Mouse (Mus musculus) intestine, embryonic 14.5 days (tissue): ENCODE data around the gene Morn3. TPM values are rescaled to one million over a fixed set of nuclear protein-coding genes. Genes with fewer than 3 reads are reported as not detected.

ENCODE experiments used
- ATAC-seq: fragments of 200-750 bp; cut with Nextera tagmentation; replicated peaks from 2 replicates; pipeline ENCODE4 v1.8.0; 2017; ENCODE audit warnings: low read depth, moderate number of reproducible peaks, moderate TSS enrichment, moderate library complexity; ENCODE audit not compliant: low FRiP score, low TSS enrichment
- DNase-seq: peaks from one replicate; pipeline ENCODE4 v3.0.0-alpha.2; 2018; ENCODE audit warnings: low spot score
- H3K27ac ChIP-seq: fragments of 300-500 bp; sonication (generic); 2 replicates; pipeline ENCODE4 v1.5.1; 2014; ENCODE audit warnings: low read depth, mild to moderate bottlenecking, control low read depth
- H3K27me3 ChIP-seq: fragments of 300-500 bp; sonication (generic); replicated peaks from 2 replicates; pipeline ENCODE4 v1.6.1; 2014; ENCODE audit warnings: low read length, control low read depth; ENCODE audit not compliant: control insufficient read depth, insufficient read depth
- H3K36me3 ChIP-seq: fragments of 300-500 bp; sonication (generic); 2 replicates; pipeline ENCODE4 v1.6.1; 2014; ENCODE audit warnings: low read length, control low read depth; ENCODE audit not compliant: control insufficient read depth, insufficient read depth
- H3K4me1 ChIP-seq: fragments of 300-500 bp; sonication (generic); replicated peaks from 2 replicates; pipeline ENCODE4 v1.6.1; 2014; ENCODE audit warnings: low read length, control low read depth, mixed read lengths; ENCODE audit not compliant: control insufficient read depth, insufficient read depth
- H3K4me2 ChIP-seq: fragments of 300-500 bp; sonication (generic); 2 replicates; pipeline ENCODE4 v1.6.1; 2014; ENCODE audit warnings: low read length
- H3K4me3 ChIP-seq: fragments of 300-500 bp; sonication (generic); 2 replicates; pipeline ENCODE4 v1.5.1; 2014; ENCODE audit warnings: low read depth, low read length, control low read depth, mixed read lengths
- H3K9ac ChIP-seq: fragments of 300-500 bp; sonication (generic); 2 replicates; pipeline ENCODE4 v1.6.1; 2014; ENCODE audit warnings: mild to moderate bottlenecking, low read length
- H3K9me3 ChIP-seq: fragments of 300-500 bp; sonication (generic); 2 replicates; pipeline ENCODE4 v1.6.1; 2016; ENCODE audit warnings: low read length, control low read depth; ENCODE audit not compliant: control insufficient read depth
- WGBS: fragments of 180-500 bp; shearing (Covaris S2); extraction: QIAGEN DNeasy Blood & Tissue Kit; methylation state at CpG from one replicate; pipeline ENCODE4 v1.1.7; 2014; 5-methylcytosine and 5-hydroxymethylcytosine counted together
- polyA plus RNA-seq: library from polyadenylated mRNA; unstranded; fragments of >200 nt; fragmentation: Nextera tagmentation; extraction: Ambion mirVana; gene quantifications from 2 replicates; pipeline ENCODE4 v1.2.1, GENCODE M21; 2014

The Morn3 gene
- polyA plus RNA-seq, 1 experiment from 2014 or later: 1.5 TPM

- H3K27me3 ChIP-seq: no peaks in the 10 kb centered on the region
- DNase-seq: no peak
- no peak overlapping the region for H3K4me3 ChIP-seq
- peaks cover 8% of the 10 kb centered on the region for H3K36me3 ChIP-seq
- 0 out of 2 replicates have a peak, but pooled peaks have one; percentile 48 for ATAC-seq
- no peak overlapping the region for H3K27ac ChIP-seq
- H3K4me1 ChIP-seq: peaks cover 4% of the 10 kb centered on the region; the same call in 1 of the 2 replicates
- WGBS: 31% methylated on average over 6 of the region's 6 CpGs
- no peaks in the 10 kb centered on the region for H3K9me3 ChIP-seq
- H3K9ac ChIP-seq: no peak overlapping the region
- H3K4me2 ChIP-seq: no peak overlapping the region
Observed at GRCm38 (mm10) chr5:123035564-123035963, 11.3 kb downstream of the Morn3 start.

GRCm38 (mm10) chr5:123035089-123035488 lies 11.7 kb downstream of the Morn3 start:
- H3K9ac ChIP-seq: no peak overlapping the region
- H3K4me2 ChIP-seq: no peak overlapping the region
- DNase-seq (no peak), ATAC-seq (no peak)
- peaks cover 4% of the 10 kb centered on the region; the same call in 1 of the 2 replicates for H3K4me1 ChIP-seq
- no peaks in the 10 kb centered on the region for H3K27me3 ChIP-seq
- no peak overlapping the region for H3K4me3 ChIP-seq
- H3K27ac ChIP-seq: no peak overlapping the region
- H3K9me3 ChIP-seq: no peaks in the 10 kb centered on the region
- peaks cover 13% of the 10 kb centered on the region for H3K36me3 ChIP-seq
- 77% methylated on average over 4 of the region's 4 CpGs for WGBS

- Histone ChIP-seq H3K4me2 (no peak overlapping the region), H3K27ac (no peak overlapping the region), H3K4me1 (no peaks in the 10 kb centered on the region), H3K9me3 (no peaks in the 10 kb centered on the region), H3K9ac (no peak overlapping the region), H3K4me3 (no peak overlapping the region), H3K27me3 (no peaks in the 10 kb centered on the region), H3K36me3 (peaks cover 23% of the 10 kb centered on the region)
- ATAC-seq (no peak), DNase-seq (no peak)
- 69% methylated on average over 7 of the region's 7 CpGs for WGBS
Observed at GRCm38 (mm10) chr5:123033646-123034160, 13.1 kb downstream of the Morn3 start.

GRCm38 (mm10) chr5:123031312-123031711 lies 15.5 kb downstream of the Morn3 start:
- no peak for DNase-seq
- no peaks in the 10 kb centered on the region for H3K9me3 ChIP-seq
- H3K36me3 ChIP-seq: peaks cover 23% of the 10 kb centered on the region
- no peak for ATAC-seq
- 83% methylated on average over 3 of the region's 3 CpGs for WGBS
- no peak overlapping the region for H3K4me3 ChIP-seq
- H3K27me3 ChIP-seq: no peaks in the 10 kb centered on the region
- H3K27ac ChIP-seq: no peak overlapping the region
- H3K9ac ChIP-seq: no peak overlapping the region
- no peak overlapping the region for H3K4me2 ChIP-seq
- 0 out of 2 replicates have a peak, but pooled peaks cover 2% of the 10 kb centered on the region for H3K4me1 ChIP-seq

- H3K27ac ChIP-seq: no peak overlapping the region
- H3K9me3 ChIP-seq: no peaks in the 10 kb centered on the region
- no peak overlapping the region for H3K4me3 ChIP-seq
- no peaks in the 10 kb centered on the region for H3K27me3 ChIP-seq
- H3K9ac ChIP-seq: no peak overlapping the region
- H3K4me2 ChIP-seq: no peak overlapping the region
- H3K4me1 ChIP-seq: 0 out of 2 replicates have a peak, but pooled peaks cover 4% of the 10 kb centered on the region
- WGBS: 75% methylated on average over 7 of the region's 7 CpGs
- ATAC-seq (no peak), DNase-seq (no peak)
- peaks cover 23% of the 10 kb centered on the region for H3K36me3 ChIP-seq
Observed at GRCm38 (mm10) chr5:123029729-123030128, 17.1 kb downstream of the Morn3 start.

- H3K27ac ChIP-seq: no peak overlapping the region
- no peak for ATAC-seq
Observed at GRCm38 (mm10) chr5:123027436-123027835, 19.4 kb downstream of the Morn3 start.

GRCm38 (mm10) chr5:123026414-123026813 lies 20.4 kb downstream of the Morn3 start:
- DNase-seq (no peak), ATAC-seq (no peak)
- H3K4me2 ChIP-seq: no peak overlapping the region
- H3K9ac ChIP-seq: no peak overlapping the region
- 55% methylated on average over 6 of the region's 6 CpGs for WGBS
- no peak overlapping the region for H3K27ac ChIP-seq
- H3K9me3 ChIP-seq: no peaks in the 10 kb centered on the region
- H3K27me3 ChIP-seq: no peaks in the 10 kb centered on the region
- no peak overlapping the region for H3K4me3 ChIP-seq
- H3K36me3 ChIP-seq: peaks cover 20% of the 10 kb centered on the region
- H3K4me1 ChIP-seq: 0 out of 2 replicates have a peak, but pooled peaks cover 4% of the 10 kb centered on the region

More at GRCm38 (mm10) chr5:123027436-123027835, 19.4 kb downstream of the Morn3 start:
- Histone ChIP-seq H3K9me3 (no peaks in the 10 kb centered on the region), H3K27me3 (no peaks in the 10 kb centered on the region), H3K4me1 (0 out of 2 replicates have a peak, but pooled peaks cover 4% of the 10 kb centered on the region), H3K36me3 (peaks cover 23% of the 10 kb centered on the region), H3K4me3 (no peak overlapping the region), H3K4me2 (no peak overlapping the region), H3K9ac (no peak overlapping the region)
- no peak for DNase-seq
- 59% methylated on average over 6 of the region's 6 CpGs for WGBS

GRCm38 (mm10) chr5:123024965-123025573 lies 21.7 kb downstream of the Morn3 start:
- H3K4me1 ChIP-seq: 0 out of 2 replicates have a peak, but pooled peaks cover 4% of the 10 kb centered on the region
- H3K9me3 ChIP-seq: no peaks in the 10 kb centered on the region
- ATAC-seq: no peak
- H3K4me2 ChIP-seq: no peak overlapping the region
- peaks cover 10% of the 10 kb centered on the region; the same call in 1 of the 2 replicates for H3K36me3 ChIP-seq
- no peaks in the 10 kb centered on the region for H3K27me3 ChIP-seq
- H3K4me3 ChIP-seq: no peak overlapping the region
- WGBS: 68% methylated on average over 9 of the region's 9 CpGs
- H3K9ac ChIP-seq: no peak overlapping the region
- DNase-seq: no peak
- H3K27ac ChIP-seq: no peak overlapping the region

- 78% methylated on average over 6 of the region's 6 CpGs for WGBS
- H3K4me3 ChIP-seq: no peak overlapping the region
- ATAC-seq (no peak), DNase-seq (no peak)
- no peak overlapping the region for H3K27ac ChIP-seq
- H3K36me3 ChIP-seq: peaks cover 3% of the 10 kb centered on the region; the same call in 1 of the 2 replicates
- no peaks in the 10 kb centered on the region for H3K9me3 ChIP-seq
- no peak overlapping the region for H3K9ac ChIP-seq
- no peaks in the 10 kb centered on the region for H3K27me3 ChIP-seq
- H3K4me2 ChIP-seq: no peak overlapping the region
- peaks cover 10% of the 10 kb centered on the region for H3K4me1 ChIP-seq
Observed at GRCm38 (mm10) chr5:123024312-123024711, 22.5 kb downstream of the Morn3 start.
